Mouse (Mus musculus) skeletal muscle tissue, adult 2 months (tissue): ENCODE measurements at regions not wholly inside any gene's neighbourhood (a gene's known extent, or its start where the extent isn't known, plus 50 kb on each side); places are given as distances from the start of the nearest gene placed in this dataset.

Experiments used
- DNase-seq: peaks from one replicate; pipeline ENCODE4 v3.0.0-alpha.2; 2012; ENCODE audit warnings: low read depth, low spot score

DNA sequence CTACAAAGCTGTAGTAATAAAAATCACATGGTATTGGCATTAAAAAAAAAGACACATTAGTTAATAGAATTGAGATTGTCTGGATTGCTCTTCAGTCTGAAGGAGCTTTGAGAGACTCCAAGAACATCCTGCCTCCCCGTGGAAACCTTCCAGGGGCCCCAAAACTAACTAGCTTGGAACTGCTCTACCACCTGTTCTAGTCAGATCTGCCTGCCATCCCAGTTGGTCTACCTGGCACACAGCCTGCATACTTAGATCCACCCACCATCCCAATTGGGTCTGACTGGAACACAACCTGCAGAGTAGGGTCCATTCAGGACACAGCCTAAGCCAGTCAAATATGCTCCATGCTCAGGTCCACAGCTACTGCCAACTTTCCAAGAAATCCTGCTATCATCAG is 503.6 kb downstream of the Rapgef2 start:
- DNase-seq = no peak

GRCm38 (mm10) chr3:78755686-78756476 is 530.4 kb downstream of the Rapgef2 start:
- no peak for DNase-seq

DNA sequence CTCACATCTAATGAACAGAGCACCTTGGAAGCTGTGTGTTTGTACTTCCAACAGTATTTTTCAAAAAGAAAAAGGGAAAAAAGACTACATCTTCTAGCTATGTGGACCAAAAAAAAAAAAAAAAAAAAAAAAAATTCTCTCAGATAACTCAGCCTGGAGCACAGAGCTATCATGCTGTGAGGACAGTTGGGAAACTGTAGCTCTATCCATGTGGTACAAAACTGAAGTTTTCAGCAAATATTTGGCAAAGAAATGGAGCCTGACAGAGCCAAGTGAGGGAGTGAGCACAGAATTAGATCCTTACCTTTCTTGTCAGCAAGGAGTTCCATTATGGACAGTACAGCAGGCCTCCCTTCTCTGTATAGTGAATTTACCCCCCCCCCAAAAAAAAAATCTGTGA is 550.2 kb downstream of the Rapgef2 start:
- DNase-seq = no peak

- no peak for DNase-seq
Measured at GRCm38 (mm10) chr3:78716691-78717090, 569.6 kb downstream of the Rapgef2 start.

DNA sequence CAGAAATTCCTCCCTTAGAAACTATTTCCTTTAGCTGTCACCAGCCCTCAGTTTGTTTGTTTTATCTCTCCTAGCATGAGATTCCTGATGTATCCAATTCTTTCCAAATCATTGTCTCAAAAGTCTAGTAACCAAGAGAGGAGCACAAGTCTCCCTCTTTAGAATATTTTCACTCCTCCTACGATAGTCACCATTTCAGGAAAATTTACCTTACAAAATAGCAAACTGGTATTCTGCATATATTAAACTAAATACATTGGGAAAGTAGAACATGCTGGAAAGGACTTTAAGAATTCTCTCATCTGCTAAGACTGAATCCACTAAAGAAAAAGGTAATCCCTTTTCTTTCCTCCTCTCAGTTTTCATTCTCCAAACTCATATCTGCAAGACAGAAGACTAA is 578.6 kb downstream of the Rapgef2 start:
- no peak for DNase-seq

DNA sequence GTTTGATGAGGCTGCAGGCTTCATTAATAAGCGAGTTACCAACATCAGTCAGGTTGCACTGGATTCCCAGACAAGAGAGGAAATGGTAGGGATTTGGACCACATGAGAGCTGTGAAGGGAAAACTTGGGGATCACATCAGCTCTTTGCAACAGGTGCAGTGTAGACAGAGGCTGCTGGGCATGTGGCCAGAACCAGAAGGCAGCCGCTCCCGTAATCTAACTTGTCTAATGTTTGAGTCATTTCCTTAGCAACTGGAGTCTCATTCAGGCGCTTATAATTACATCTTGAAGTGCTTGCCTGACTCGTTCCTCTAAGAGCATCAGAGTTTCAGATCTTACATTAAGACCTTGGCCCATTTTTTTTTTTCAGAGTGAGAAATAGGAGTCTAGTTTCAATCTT is 587.4 kb downstream of the Rapgef2 start:
- DNase-seq = peak; percentile 0

GRCm38 (mm10) chr3:78691499-78691898 is 594.8 kb downstream of the Rapgef2 start:
- DNase-seq = peak; percentile 1

- no peak for DNase-seq
Measured at GRCm38 (mm10) chr3:78677656-78678055, 608.7 kb downstream of the Rapgef2 start.

GRCm38 (mm10) chr3:78676806-78677205 is 609.5 kb downstream of the Rapgef2 start:
- no peak for DNase-seq

DNA sequence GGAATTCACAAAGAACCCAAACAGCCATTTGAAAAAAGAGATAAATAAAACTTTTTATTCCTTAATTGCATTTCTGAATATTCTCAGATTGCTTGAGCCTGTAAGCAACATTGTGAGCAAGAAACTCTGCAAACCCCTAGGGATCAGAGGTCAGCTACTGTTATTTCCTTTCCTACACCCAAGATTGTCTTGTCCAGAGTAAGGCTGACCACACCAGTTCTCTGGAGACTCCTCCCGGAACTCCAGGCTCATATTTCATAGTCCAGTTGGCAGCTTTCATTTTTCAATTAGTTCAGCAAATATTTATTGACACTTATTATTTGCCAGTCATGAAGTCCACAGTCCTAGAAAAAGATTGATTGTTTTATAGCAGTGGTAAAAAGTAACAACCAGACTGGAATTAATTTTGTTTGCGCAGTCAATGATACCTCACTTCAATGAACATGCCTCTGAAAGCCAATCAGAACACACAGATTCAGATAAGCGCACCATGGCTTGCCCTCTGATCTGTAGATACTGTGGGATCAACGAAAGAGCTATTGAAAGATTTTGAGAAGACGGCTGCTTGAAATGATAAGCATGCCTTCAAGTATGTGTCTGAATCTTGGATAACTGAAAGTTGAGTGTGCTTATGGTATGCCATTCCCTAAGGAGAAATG is 611.7 kb downstream of the Rapgef2 start:
- DNase-seq = no peak

- DNase-seq = no peak
Measured at GRCm38 (mm10) chr3:78668050-78668449, 618.3 kb downstream of the Rapgef2 start.

- no peak for DNase-seq
Measured at GRCm38 (mm10) chr3:78667374-78668023, 618.8 kb downstream of the Rapgef2 start.

DNA sequence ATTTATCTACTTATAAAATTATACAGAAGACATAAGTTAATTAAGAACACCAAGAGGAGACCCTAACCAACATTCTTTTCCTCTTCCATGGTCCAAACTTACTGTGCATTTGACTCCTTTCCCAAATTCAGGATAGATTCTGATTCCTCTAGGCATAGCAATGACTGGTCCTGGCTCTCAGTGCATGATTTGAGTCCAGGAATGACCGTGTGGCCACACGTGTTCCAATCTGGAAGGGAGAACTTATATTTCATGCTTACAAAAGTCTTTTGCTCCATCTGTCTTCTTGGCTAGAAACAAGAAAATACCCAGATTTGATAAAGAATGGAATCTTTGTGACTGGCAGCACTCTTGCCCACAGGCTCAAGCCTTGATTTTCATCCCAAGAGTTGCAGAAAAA is 638.2 kb downstream of the Rapgef2 start:
- DNase-seq = no peak

DNA sequence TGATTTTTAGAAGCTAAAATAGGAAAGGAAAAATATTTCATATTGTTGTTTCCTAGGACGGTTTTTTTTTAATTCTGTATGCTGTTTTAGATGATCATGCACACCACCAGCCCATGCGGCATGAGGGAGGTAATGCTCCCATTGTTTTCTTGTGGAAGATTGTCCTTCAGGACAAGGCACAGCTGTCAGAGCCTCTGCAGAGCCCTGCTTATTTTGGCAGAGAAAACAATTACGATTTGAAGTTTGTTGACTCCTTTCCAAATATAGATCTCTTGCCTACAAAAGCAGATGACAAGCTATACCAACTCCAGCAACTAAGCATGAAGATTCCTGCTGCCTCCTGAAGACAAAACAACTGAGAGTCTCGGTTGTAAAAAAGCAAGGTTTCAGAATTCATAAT is 650.9 kb downstream of the Rapgef2 start:
- DNase-seq = no peak

DNA sequence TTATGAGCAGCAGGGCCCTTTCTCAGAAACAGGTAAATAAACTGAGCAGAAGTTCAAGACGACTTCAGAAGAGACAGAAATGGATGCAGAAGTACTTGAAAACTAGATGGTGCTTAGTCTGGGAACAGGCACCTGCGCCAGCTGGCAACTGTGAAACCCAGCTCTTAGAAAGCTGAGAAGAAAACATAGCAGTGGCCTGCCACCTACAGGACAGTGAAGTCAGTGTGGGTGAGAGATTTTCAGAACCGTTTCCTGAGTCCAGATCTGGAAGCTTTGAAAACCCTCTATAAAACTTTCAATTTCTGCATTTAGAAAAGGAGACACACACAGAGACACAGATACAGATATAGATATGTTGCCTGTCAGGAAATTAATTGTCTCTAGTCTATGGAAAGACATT is 667.4 kb downstream of the Rapgef2 start:
- DNase-seq = peak; percentile 10

GRCm38 (mm10) chr3:78594718-78595236 is 691.5 kb downstream of the Rapgef2 start:
- DNase-seq = no peak

DNA sequence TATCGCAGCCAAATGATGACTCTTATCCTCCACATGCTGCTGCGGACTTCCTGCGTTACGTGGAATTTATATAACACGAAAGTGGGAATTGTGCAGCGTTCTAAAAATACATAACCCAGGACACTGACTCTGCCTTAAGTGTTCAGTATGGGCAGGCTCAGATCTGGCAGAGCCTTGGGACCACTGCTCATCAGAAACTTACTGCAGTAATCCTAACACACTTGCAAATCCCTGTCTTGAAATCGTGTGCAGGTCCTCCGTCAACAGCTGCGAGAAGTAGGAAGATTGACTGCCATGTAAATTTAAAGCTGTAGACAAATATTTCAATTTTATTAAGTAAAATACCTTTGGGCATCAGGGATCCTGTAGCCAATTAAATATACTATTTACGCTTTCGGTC is 692.0 kb downstream of the Rapgef2 start:
- DNase-seq = no peak

GRCm38 (mm10) chr3:78586639-78587038 is 699.7 kb downstream of the Rapgef2 start:
- no peak for DNase-seq

DNA sequence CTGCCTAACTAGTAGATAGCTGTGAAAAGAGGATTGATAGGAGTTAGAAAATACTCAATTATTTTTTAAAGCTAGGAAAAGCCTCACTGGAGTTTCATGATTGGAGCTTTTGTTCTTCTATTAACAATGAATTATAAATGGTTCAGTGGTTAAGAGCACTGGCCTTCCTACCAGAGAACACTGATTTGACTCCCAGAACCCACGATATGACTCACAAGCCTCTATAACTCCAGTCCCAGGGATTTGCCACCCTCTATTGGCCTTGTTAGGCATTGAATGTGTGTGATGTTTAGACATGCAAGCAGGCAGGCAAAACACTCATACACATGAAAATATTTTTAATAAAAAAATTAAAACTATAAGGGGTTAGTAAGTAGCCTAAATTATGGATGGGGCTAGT is 704.4 kb downstream of the Rapgef2 start:
- DNase-seq = no peak

DNA sequence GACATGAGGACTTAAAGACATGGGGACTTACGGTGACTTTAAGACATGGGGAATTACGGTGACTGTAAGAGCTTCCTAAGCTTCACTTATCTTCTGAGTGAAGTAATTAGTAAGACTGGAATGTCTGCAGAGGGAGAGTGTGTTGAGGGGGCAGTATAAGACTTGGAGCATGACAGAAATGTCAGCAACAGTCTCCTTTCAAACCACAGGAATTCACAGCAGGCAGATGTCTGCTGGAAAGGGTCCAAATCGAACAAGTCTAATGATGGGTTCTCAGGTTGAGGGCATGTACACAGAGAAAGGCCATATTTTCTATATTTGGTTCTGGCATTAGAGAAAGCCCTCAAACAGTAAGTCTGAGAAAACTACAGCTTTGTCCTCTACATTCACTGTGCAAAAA is 705.2 kb downstream of the Rapgef2 start:
- no peak for DNase-seq

DNA sequence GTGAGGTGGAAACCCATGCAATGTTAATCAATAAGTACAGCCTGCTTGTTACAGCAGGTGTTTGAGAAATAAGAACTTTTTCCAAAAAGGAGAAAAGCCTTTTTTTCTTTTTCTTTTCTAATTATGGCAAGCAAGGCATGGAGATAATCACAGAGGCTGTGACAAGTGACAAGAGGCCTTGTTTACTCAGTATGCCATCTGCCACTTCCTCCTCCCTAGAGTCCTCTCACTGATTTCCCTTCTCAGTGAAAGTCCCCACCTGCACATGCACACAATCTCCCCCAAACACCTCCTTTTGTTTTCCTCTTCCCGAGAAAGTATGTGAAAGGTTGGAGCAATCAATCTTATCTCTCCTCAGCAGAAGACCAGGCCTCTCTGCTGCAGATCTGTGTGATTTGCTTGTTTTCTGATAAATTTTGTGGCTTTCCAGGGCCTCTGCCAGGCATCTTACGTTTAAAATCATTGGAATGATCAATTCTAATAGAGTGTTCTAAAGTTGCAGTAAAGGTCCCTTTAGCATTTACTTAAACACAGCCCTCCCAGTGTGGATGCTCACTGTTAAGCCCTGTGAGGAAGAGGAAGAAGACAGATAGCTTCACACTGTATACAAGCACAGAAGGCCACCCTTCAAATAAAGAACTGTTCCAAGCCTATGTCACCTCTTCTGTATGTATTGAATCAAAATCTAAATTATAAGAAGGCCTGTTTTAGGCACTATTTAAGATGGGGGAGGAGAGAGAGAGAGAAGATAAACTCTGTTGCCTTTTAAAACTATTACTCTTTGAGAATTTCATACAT is 710.5 kb downstream of the Rapgef2 start:
- no peak for DNase-seq

DNA sequence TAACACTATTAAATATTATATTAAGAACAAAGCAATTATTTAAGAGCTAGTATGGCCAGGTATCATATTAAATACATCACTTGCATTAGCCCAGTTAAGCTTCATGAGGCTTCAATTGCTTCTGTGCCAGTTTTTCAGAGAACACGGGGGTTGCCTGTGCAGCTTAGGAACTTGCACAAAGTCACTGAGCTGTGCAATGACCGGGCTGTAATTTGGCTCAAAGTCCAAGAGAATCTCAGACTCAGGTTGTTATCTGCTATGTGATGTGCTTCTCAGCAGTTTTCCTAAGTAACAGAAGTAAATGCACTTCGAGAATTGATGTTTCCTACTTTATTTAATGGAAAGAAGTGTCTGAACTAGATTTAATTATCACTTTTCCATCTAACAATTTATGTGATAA is 711.5 kb downstream of the Rapgef2 start:
- DNase-seq = no peak
